In the genomic region with DNA sequence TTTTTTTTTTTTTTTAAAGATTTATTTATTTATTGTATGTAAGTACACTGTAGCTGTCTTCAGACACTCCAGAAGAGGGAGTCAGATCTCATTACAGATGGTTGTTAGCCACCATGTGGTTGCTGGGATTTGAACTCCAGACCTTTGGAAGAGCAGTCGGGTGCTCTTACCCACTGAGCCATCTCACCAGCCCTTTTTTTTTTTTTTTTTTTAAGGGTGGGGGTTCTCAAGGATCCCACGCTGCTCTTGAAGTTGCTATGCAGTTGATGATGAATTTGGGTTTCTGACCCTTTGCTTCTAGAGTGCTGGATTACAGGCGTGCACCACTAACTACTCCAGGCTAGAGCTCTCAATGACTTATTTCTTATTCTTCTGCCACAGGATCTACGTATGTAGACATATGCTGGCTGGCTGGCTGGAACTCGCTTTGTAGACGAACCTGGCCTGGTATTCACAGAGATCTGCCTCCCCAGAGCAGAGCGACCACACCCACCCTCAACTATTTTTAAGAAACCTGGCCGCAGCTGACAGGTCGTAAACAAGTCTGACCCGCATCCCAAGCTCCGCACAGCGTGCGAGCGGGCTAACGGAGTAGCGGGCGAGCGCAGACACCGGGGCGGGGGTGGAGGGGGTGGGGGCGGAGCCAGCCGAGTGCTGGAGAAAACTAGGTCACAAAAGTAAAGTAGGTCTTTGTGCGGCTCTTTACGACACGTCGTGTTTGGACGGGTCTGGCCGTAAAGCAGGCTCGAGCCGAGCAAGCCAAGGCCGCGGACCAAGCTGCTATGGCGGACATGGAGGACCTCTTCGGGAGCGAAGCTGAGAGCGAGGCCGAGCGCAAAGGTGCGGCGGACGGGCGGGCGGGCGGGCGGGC, we compare ENCODE assay signal across 7 mouse cellular contexts. TPM values are rescaled to one million over a fixed set of nuclear protein-coding genes. Genes with fewer than 3 reads are reported as not detected.
DNase-seq lines count a peak whose midpoint lies in the region; ATAC-seq lines count a peak whose summit lies in the region.

A gene (plus strand): TSS at position 729 of the 871 bp plus-strand sequence.

- H3K9me3 ChIP-seq in embryonic facial prominence, embryonic 10.5 days, result no peaks in the 10 kb centered on the region
- no peaks in the 10 kb centered on the region for H3K9me3 ChIP-seq in limb, embryonic 11.5 days (ENCODE audit: control insufficient read depth, low read length)
- H3K9me3 ChIP-seq in midbrain, embryonic 14.5 days (ENCODE audit: control insufficient read depth, low read length), result no peaks in the 10 kb centered on the region

- H3K9ac ChIP-seq in limb, embryonic 11.5 days (ENCODE audit: low read length), result peak within 1 kb of the TSS; percentile 86
- H3K9ac ChIP-seq in midbrain, embryonic 14.5 days (replicated peaks; ENCODE audit: low read length), result peak within 1 kb of the TSS; percentile 89

- peak within 1 kb of the TSS; percentile 99 for H3K4me3 ChIP-seq in embryonic facial prominence, embryonic 10.5 days
- peak within 1 kb of the TSS; percentile 78 for H3K4me3 ChIP-seq in limb, embryonic 11.5 days (ENCODE audit: low read depth, low read length)
- H3K4me3 ChIP-seq in midbrain, embryonic 14.5 days (replicated peaks; ENCODE audit: low read depth, low read length), result peak within 1 kb of the TSS; percentile 76

- ATAC-seq in limb, embryonic 11.5 days (ENCODE audit: insufficient number of reproducible peaks, low FRiP score, low TSS enrichment, low read depth), result peak; percentile 90
- ATAC-seq in midbrain, embryonic 14.5 days (ENCODE audit: low FRiP score, low TSS enrichment), result peak; percentile 91

- no peaks in the 10 kb centered on the region for H3K27me3 ChIP-seq in embryonic facial prominence, embryonic 10.5 days (replicated peaks; ENCODE audit: low read depth, poor library complexity, severe bottlenecking)
- no peaks in the 10 kb centered on the region for H3K27me3 ChIP-seq in limb, embryonic 11.5 days (ENCODE audit: control insufficient read depth, insufficient read depth, low read length)
- no peaks in the 10 kb centered on the region for H3K27me3 ChIP-seq in midbrain, embryonic 14.5 days (ENCODE audit: control insufficient read depth, insufficient read depth, low read length)

- 1% methylated on average over 45 of the region's 45 CpGs for WGBS in embryonic facial prominence, embryonic 10.5 days
- 0% methylated on average over 42 of the region's 45 CpGs for WGBS in limb, embryonic 11.5 days
- 1% methylated on average over 45 of the region's 45 CpGs for WGBS in midbrain, embryonic 14.5 days

- peak within 1 kb of the TSS; percentile 97 for H3K27ac ChIP-seq in embryonic facial prominence, embryonic 10.5 days (replicated peaks)
- H3K27ac ChIP-seq in limb, embryonic 11.5 days (replicated peaks; ENCODE audit: low read depth, low read length), result peak within 1 kb of the TSS; percentile 72
- peak within 1 kb of the TSS; percentile 85 for H3K27ac ChIP-seq in midbrain, embryonic 14.5 days (replicated peaks; ENCODE audit: low read depth, low read length)

- peak within 1 kb of the TSS; percentile 82 for H3K4me2 ChIP-seq in limb, embryonic 11.5 days (ENCODE audit: low read depth, severe bottlenecking)
- peak within 1 kb of the TSS; percentile 68 for H3K4me2 ChIP-seq in midbrain, embryonic 14.5 days (ENCODE audit: low read length)

- peak; percentile 90 for DNase-seq in adrenal gland, postnatal 10 days
- DNase-seq in embryonic facial prominence, embryonic 10.5 days (ENCODE audit: low spot score), result peak; percentile 93
- peak; percentile 99 for DNase-seq in heart, adult 11 months
- peak; percentile 90 for DNase-seq in kidney, adult 18-20 months
- DNase-seq in limb, embryonic 11.5 days (ENCODE audit: low spot score), result peak; percentile 88
- peak; percentile 95 for DNase-seq in midbrain, embryonic 14.5 days
- peak; percentile 71 to 74 for DNase-seq in spleen, adult 18-20 months

- H3K36me3 ChIP-seq in embryonic facial prominence, embryonic 10.5 days (replicated peaks), result peaks cover 22% of the 10 kb centered on the region
- peaks cover 3% of the 10 kb centered on the region for H3K36me3 ChIP-seq in limb, embryonic 11.5 days (ENCODE audit: control insufficient read depth, insufficient read depth, low read length)
- peaks cover 18% of the 10 kb centered on the region for H3K36me3 ChIP-seq in midbrain, embryonic 14.5 days (ENCODE audit: control insufficient read depth, insufficient read depth, low read length)

- peaks cover 18% of the 10 kb centered on the region for H3K4me1 ChIP-seq in embryonic facial prominence, embryonic 10.5 days
- H3K4me1 ChIP-seq in limb, embryonic 11.5 days (ENCODE audit: control insufficient read depth, insufficient read depth, low read length), result peaks cover 8% of the 10 kb centered on the region
- H3K4me1 ChIP-seq in midbrain, embryonic 14.5 days (ENCODE audit: control insufficient read depth, insufficient read depth, low read length), result peaks cover 11% of the 10 kb centered on the region

RNA-seq across cellular contexts. Expression of the gene that starts here (rescaled TPM):
- 10 to 100 TPM; 26.1 to 27.1 TPM for total RNA-seq in adrenal gland, postnatal 10 days (2021)
- 53.9 and 57.7 TPM in 2 replicates for polyA plus RNA-seq in embryonic facial prominence, embryonic 10.5 days (2016; fragmentation: Nextera tagmentation; extraction: Ambion mirVana)
- 52.4 and 53.0 TPM in 2 replicates for polyA plus RNA-seq in limb, embryonic 11.5 days (2014; fragmentation: Nextera tagmentation; extraction: Ambion mirVana)
- 39.8 and 41.5 TPM in 2 replicates for polyA plus RNA-seq in midbrain, embryonic 14.5 days (2014; fragmentation: Nextera tagmentation; extraction: Ambion mirVana)

Comparison
In these comparisons a context has a peak if more than half of its experiments do, and no peak if none do; other contexts are left out.
1. Peak in every context shown above with its lines: DNase-seq, ATAC-seq, H3K4me3 ChIP-seq and H3K27ac ChIP-seq.